Mouse (Mus musculus): ENCODE results near the gene Spcs2.
A peak's percentile ranks its signal among the peaks of the same experiment; 100 is the strongest.

Gene Spcs2

GRCm38 (mm10) chr7:99863362-99863761 is at the start of gene Spcs2:
Gene Spcs2, minus strand, starts transcription at chr7:99863462.
- no peak for DNase-seq

- DNase-seq: peak; percentile 87
Measured at GRCm38 (mm10) chr7:99911038-99911437, 47.8 kb upstream of the Spcs2 start.

GRCm38 (mm10) chr7:99907463-99907862 is 44.2 kb upstream of the Spcs2 start:
- no peak for DNase-seq

GRCm38 (mm10) chr7:99906346-99906745 is 43.1 kb upstream of the Spcs2 start:
- peak; percentile 64 for DNase-seq

GRCm38 (mm10) chr7:99904421-99905005 is 41.3 kb upstream of the Spcs2 start:
- DNase-seq: peak; percentile 33

- DNase-seq: peak; percentile 62
Measured at GRCm38 (mm10) chr7:99902918-99903665, 39.8 kb upstream of the Spcs2 start.

- peak; percentile 79 for DNase-seq
Measured at GRCm38 (mm10) chr7:99902208-99902607, 38.9 kb upstream of the Spcs2 start.

GRCm38 (mm10) chr7:99896905-99897304 is 33.6 kb upstream of the Spcs2 start:
- no peak for DNase-seq

- DNase-seq: no peak
Measured at GRCm38 (mm10) chr7:99894478-99894877, 31.2 kb upstream of the Spcs2 start.

- DNase-seq: no peak
Measured at GRCm38 (mm10) chr7:99893967-99894366, 30.7 kb upstream of the Spcs2 start.

- DNase-seq: peak; percentile 10
Measured at GRCm38 (mm10) chr7:99892351-99892750, 29.1 kb upstream of the Spcs2 start.

- DNase-seq: no peak
Measured at GRCm38 (mm10) chr7:99891471-99891870, 28.2 kb upstream of the Spcs2 start.

GRCm38 (mm10) chr7:99890168-99890755 is 27.0 kb upstream of the Spcs2 start:
- peak; percentile 78 for DNase-seq

GRCm38 (mm10) chr7:99889175-99889880 is 26.1 kb upstream of the Spcs2 start:
- DNase-seq: peak; percentile 84

- DNase-seq: no peak
Measured at GRCm38 (mm10) chr7:99887743-99888142, 24.5 kb upstream of the Spcs2 start.

GRCm38 (mm10) chr7:99887230-99887735 is 24.0 kb upstream of the Spcs2 start:
- DNase-seq: no peak

GRCm38 (mm10) chr7:99878254-99878653 is 15.0 kb upstream of the Spcs2 start:
- no peak for DNase-seq

- DNase-seq: peak; percentile 92
Measured at GRCm38 (mm10) chr7:99876345-99876744, 13.1 kb upstream of the Spcs2 start.

- DNase-seq: peak; percentile 54
Measured at GRCm38 (mm10) chr7:99875891-99876290, 12.6 kb upstream of the Spcs2 start.

- DNase-seq: no peak
Measured at GRCm38 (mm10) chr7:99873965-99874364, 10.7 kb upstream of the Spcs2 start.

- no peak for DNase-seq
Measured at GRCm38 (mm10) chr7:99869296-99869695, 6.0 kb upstream of the Spcs2 start.

- DNase-seq: no peak
Measured at GRCm38 (mm10) chr7:99865219-99865618, 2.0 kb upstream of the Spcs2 start.
